Mouse (Mus musculus): Measurements from ENCODE around the gene Mmp8. TPM values are rescaled to one million over a fixed set of nuclear protein-coding genes. Genes with fewer than 3 reads are reported as not detected.
A peak's percentile ranks its signal among the peaks of the same experiment; 100 is the strongest.

The Mmp8 gene
- polyA plus RNA-seq (2014; fragmentation: Nextera tagmentation; extraction: Ambion mirVana): 0.08 and 0.25 TPM in 2 replicates

DNA sequence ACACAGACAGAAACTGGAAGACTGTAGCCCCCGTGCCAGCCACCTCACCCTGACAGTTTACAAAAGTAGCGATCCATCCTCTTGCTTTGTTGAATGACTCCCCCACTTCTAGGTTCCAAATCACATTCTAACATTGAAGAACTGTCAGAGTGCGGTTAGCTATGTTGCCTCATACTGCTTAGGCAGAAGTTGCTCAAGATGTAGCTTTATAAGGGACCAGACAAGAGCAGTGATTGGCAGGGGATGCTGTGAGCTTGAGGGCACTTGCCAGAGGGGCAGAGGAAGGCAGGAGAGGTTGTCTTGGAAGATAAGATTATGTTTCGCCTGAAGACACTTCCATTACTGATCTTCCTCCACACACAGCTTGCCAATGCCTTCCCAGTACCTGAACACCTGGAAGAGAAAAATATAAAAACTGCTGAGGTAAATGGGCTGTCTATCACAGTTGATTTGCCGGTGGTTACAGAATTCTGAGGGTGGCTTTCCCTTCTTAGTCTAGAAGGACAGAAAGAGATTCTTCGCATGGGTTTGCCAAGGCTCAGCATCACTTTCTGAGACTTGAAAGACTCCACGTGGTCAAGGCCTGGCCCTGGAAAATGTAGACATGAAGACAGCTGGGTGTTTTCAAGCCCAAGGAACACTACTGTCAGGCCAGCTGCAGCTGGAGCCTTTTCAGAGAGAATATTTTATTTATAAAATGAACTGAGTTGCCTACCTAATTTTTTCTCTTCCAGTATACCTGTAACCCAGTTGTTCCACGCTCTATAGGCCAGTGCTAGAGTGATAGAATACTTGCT, at the start of gene Mmp8:
Mmp8 (plus strand) TSS at position 236 of the 797 bp plus-strand sequence.
- Histone ChIP-seq H3K4me2 (replicated peaks) (no peak within 1 kb of the TSS), H3K9ac (no peak within 1 kb of the TSS), H3K4me3 (replicated peaks; ENCODE audit: low read length) (no peak within 1 kb of the TSS), H3K9me3 (ENCODE audit: control insufficient read depth, low read length) (no peaks in the 10 kb centered on the region), H3K27me3 (ENCODE audit: control insufficient read depth, insufficient read depth, low read length) (no peaks in the 10 kb centered on the region), H3K27ac (no peak within 1 kb of the TSS), H3K36me3 (replicated peaks; ENCODE audit: control insufficient read depth, insufficient read depth) (no peaks in the 10 kb centered on the region), H3K4me1 (replicated peaks; ENCODE audit: control insufficient read depth, insufficient read depth, low read length) (no peaks in the 10 kb centered on the region)
- WGBS: 88% methylated on average over 8 of the region's 8 CpGs
- DNase-seq (ENCODE audit: low spot score) (no peak), ATAC-seq (ENCODE audit: low FRiP score) (no peak)

- H3K4me3 ChIP-seq (replicated peaks; ENCODE audit: low read length): no peak overlapping the region
- no peaks in the 10 kb centered on the region for H3K27me3 ChIP-seq (ENCODE audit: control insufficient read depth, insufficient read depth, low read length)
- no peaks in the 10 kb centered on the region for H3K4me1 ChIP-seq (replicated peaks; ENCODE audit: control insufficient read depth, insufficient read depth, low read length)
- ATAC-seq (ENCODE audit: low FRiP score) (no peak), DNase-seq (ENCODE audit: low spot score) (no peak)
- H3K9me3 ChIP-seq (ENCODE audit: control insufficient read depth, low read length): no peaks in the 10 kb centered on the region
- H3K4me2 ChIP-seq (replicated peaks): no peak overlapping the region
- WGBS: 91% methylated on average over 10 of the region's 10 CpGs
- no peaks in the 10 kb centered on the region for H3K36me3 ChIP-seq (replicated peaks; ENCODE audit: control insufficient read depth, insufficient read depth)
- no peak overlapping the region for H3K9ac ChIP-seq
- H3K27ac ChIP-seq: no peak overlapping the region
These were observed 48.5 kb upstream of the Mmp8 start for GRCm38 (mm10) chr9:7509619-7510233.

GRCm38 (mm10) chr9:7517944-7518571, 40.2 kb upstream of the Mmp8 start:
- ATAC-seq (ENCODE audit: low FRiP score): no peak
- no peaks in the 10 kb centered on the region for H3K27me3 ChIP-seq (ENCODE audit: control insufficient read depth, insufficient read depth, low read length)
- H3K4me3 ChIP-seq (replicated peaks; ENCODE audit: low read length): no peak overlapping the region
- 70% methylated on average over 4 of the region's 4 CpGs for WGBS
- H3K27ac ChIP-seq: no peak overlapping the region
- DNase-seq (ENCODE audit: low spot score): no peak
- H3K9me3 ChIP-seq (ENCODE audit: control insufficient read depth, low read length): no peaks in the 10 kb centered on the region
- H3K36me3 ChIP-seq (replicated peaks; ENCODE audit: control insufficient read depth, insufficient read depth): no peaks in the 10 kb centered on the region
- H3K4me2 ChIP-seq (replicated peaks): no peak overlapping the region
- H3K4me1 ChIP-seq (replicated peaks; ENCODE audit: control insufficient read depth, insufficient read depth, low read length): no peaks in the 10 kb centered on the region
- H3K9ac ChIP-seq: no peak overlapping the region

GRCm38 (mm10) chr9:7526255-7526940, 31.9 kb upstream of the Mmp8 start:
- H3K4me1 ChIP-seq (replicated peaks; ENCODE audit: control insufficient read depth, insufficient read depth, low read length): no peaks in the 10 kb centered on the region
- ATAC-seq (ENCODE audit: low FRiP score) (no peak), DNase-seq (ENCODE audit: low spot score) (no peak)
- H3K9ac ChIP-seq: no peak overlapping the region
- no peaks in the 10 kb centered on the region for H3K36me3 ChIP-seq (replicated peaks; ENCODE audit: control insufficient read depth, insufficient read depth)
- H3K27me3 ChIP-seq (ENCODE audit: control insufficient read depth, insufficient read depth, low read length): no peaks in the 10 kb centered on the region
- no peaks in the 10 kb centered on the region for H3K9me3 ChIP-seq (ENCODE audit: control insufficient read depth, low read length)
- H3K27ac ChIP-seq: no peak overlapping the region
- H3K4me2 ChIP-seq (replicated peaks): no peak overlapping the region
- 76% methylated on average over 4 of the region's 4 CpGs for WGBS
- no peak overlapping the region for H3K4me3 ChIP-seq (replicated peaks; ENCODE audit: low read length)

GRCm38 (mm10) chr9:7542763-7543162, 15.5 kb upstream of the Mmp8 start:
- no peaks in the 10 kb centered on the region for H3K9me3 ChIP-seq (ENCODE audit: control insufficient read depth, low read length)
- H3K36me3 ChIP-seq (replicated peaks; ENCODE audit: control insufficient read depth, insufficient read depth): no peaks in the 10 kb centered on the region
- no peak overlapping the region for H3K4me2 ChIP-seq (replicated peaks)
- H3K27me3 ChIP-seq (ENCODE audit: control insufficient read depth, insufficient read depth, low read length): no peaks in the 10 kb centered on the region
- no peak for DNase-seq (ENCODE audit: low spot score)
- H3K4me1 ChIP-seq (replicated peaks; ENCODE audit: control insufficient read depth, insufficient read depth, low read length): no peaks in the 10 kb centered on the region
- H3K27ac ChIP-seq: no peak overlapping the region
- ATAC-seq (ENCODE audit: low FRiP score): no peak
- H3K4me3 ChIP-seq (replicated peaks; ENCODE audit: low read length): no peak overlapping the region
- no peak overlapping the region for H3K9ac ChIP-seq

DNA sequence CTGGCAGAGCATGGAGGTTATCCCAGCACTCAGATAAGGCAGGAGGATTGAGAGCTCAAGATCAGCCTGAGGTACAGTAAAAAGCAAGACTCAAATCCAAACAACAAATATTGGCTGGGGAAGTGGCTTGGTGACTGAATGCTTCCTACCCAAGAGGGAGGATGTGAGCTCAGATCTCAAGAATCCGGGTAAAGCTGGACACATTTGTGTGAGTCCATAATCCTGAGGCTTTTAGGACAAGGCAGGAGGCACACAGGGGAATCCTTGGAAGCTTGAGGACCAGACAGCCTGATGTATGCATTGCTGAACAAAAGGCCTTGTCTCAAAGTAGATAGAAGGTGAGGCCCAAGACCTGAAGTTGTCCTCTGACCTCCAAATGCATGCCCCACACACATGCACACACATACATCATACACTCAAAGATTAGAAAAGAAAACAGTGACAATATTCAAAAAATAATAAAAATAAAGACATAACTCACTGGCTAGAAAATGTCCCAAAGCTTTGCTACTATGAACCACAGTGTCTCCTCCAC, 13.3 kb upstream of the Mmp8 start:
- DNase-seq (ENCODE audit: low spot score): no peak
- Histone ChIP-seq H3K9me3 (ENCODE audit: control insufficient read depth, low read length) (no peaks in the 10 kb centered on the region), H3K27ac (no peak overlapping the region), H3K4me1 (replicated peaks; ENCODE audit: control insufficient read depth, insufficient read depth, low read length) (no peaks in the 10 kb centered on the region), H3K9ac (no peak overlapping the region), H3K4me2 (replicated peaks) (no peak overlapping the region), H3K36me3 (replicated peaks; ENCODE audit: control insufficient read depth, insufficient read depth) (no peaks in the 10 kb centered on the region), H3K4me3 (replicated peaks; ENCODE audit: low read length) (no peak overlapping the region), H3K27me3 (ENCODE audit: control insufficient read depth, insufficient read depth, low read length) (no peaks in the 10 kb centered on the region)
- ATAC-seq (ENCODE audit: low FRiP score): no peak; the same call in 1 of the 2 replicates
- WGBS: 71% methylated on average over 1 of the region's 1 CpGs

DNA sequence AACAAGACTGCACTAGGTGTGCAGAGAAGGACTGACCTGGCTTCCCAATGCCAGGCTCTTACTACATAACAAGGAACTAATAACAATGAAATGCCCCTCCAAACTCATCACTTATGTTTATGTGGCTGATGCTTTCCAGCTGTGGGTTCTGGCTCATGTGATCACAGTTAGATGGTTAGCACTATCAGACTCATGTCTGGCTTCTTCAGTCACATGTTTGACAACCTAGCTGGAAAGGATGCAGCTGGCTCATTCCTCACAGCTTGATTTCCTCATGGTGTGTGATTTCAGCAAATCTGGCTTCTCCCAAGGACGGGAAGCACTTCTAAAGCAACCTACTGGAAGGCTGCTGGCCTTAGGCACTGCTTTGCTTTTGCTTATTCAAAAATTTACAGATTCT, 12.8 kb upstream of the Mmp8 start:
- ATAC-seq (ENCODE audit: low FRiP score) (no peak), DNase-seq (ENCODE audit: low spot score) (no peak)
- 66% methylated on average over 1 of the region's 1 CpGs for WGBS
- Histone ChIP-seq H3K4me3 (replicated peaks; ENCODE audit: low read length) (no peak overlapping the region), H3K9me3 (ENCODE audit: control insufficient read depth, low read length) (no peaks in the 10 kb centered on the region), H3K27ac (no peak overlapping the region), H3K27me3 (ENCODE audit: control insufficient read depth, insufficient read depth, low read length) (no peaks in the 10 kb centered on the region), H3K4me2 (replicated peaks) (no peak overlapping the region), H3K9ac (no peak overlapping the region), H3K36me3 (replicated peaks; ENCODE audit: control insufficient read depth, insufficient read depth) (no peaks in the 10 kb centered on the region), H3K4me1 (replicated peaks; ENCODE audit: control insufficient read depth, insufficient read depth, low read length) (no peaks in the 10 kb centered on the region)

- no peaks in the 10 kb centered on the region for H3K9me3 ChIP-seq (ENCODE audit: control insufficient read depth, low read length)
- no peak overlapping the region for H3K4me2 ChIP-seq (replicated peaks)
- no peak overlapping the region for H3K4me3 ChIP-seq (replicated peaks; ENCODE audit: low read length)
- no peaks in the 10 kb centered on the region for H3K4me1 ChIP-seq (replicated peaks; ENCODE audit: control insufficient read depth, insufficient read depth, low read length)
- no peak overlapping the region for H3K27ac ChIP-seq
- no peaks in the 10 kb centered on the region for H3K27me3 ChIP-seq (ENCODE audit: control insufficient read depth, insufficient read depth, low read length)
- ATAC-seq (ENCODE audit: low FRiP score) (peak; percentile 48; the same call in 1 of the 2 replicates), DNase-seq (ENCODE audit: low spot score) (no peak)
- H3K9ac ChIP-seq: no peak overlapping the region
- 92% methylated on average over 7 of the region's 7 CpGs for WGBS
- H3K36me3 ChIP-seq (replicated peaks; ENCODE audit: control insufficient read depth, insufficient read depth): no peaks in the 10 kb centered on the region
These were observed 12.3 kb upstream of the Mmp8 start for GRCm38 (mm10) chr9:7545920-7546319.

DNA sequence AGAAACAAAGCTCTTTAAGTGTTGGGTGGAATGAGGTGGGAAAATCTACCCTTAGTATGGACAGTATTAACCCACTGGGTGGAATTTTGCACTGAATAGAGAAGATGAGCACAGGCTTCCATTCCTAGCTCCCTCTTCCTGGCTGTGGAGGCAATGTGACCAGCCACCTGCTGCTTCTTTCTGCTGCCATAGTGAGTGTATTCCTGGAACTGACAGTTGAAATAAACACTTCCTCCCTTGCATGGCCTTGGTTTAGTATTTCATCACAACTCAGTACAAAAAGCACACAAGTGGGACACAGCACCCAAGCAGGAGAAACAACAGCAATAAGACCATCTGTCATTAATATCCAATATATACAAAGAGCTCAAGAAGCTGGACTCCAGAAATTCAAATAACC, 6.3 kb upstream of the Mmp8 start:
- Histone ChIP-seq H3K27me3 (ENCODE audit: control insufficient read depth, insufficient read depth, low read length) (no peaks in the 10 kb centered on the region), H3K27ac (no peak overlapping the region), H3K36me3 (replicated peaks; ENCODE audit: control insufficient read depth, insufficient read depth) (no peaks in the 10 kb centered on the region), H3K4me3 (replicated peaks; ENCODE audit: low read length) (no peak overlapping the region), H3K4me1 (replicated peaks; ENCODE audit: control insufficient read depth, insufficient read depth, low read length) (no peaks in the 10 kb centered on the region), H3K9me3 (ENCODE audit: control insufficient read depth, low read length) (no peaks in the 10 kb centered on the region), H3K4me2 (replicated peaks) (no peak overlapping the region), H3K9ac (no peak overlapping the region)
- ATAC-seq (ENCODE audit: low FRiP score) (no peak), DNase-seq (ENCODE audit: low spot score) (no peak)

Measured in hindbrain, embryonic 14.5 days (tissue).